Mouse (Mus musculus): ENCODE results near the gene Tes.

DNA sequence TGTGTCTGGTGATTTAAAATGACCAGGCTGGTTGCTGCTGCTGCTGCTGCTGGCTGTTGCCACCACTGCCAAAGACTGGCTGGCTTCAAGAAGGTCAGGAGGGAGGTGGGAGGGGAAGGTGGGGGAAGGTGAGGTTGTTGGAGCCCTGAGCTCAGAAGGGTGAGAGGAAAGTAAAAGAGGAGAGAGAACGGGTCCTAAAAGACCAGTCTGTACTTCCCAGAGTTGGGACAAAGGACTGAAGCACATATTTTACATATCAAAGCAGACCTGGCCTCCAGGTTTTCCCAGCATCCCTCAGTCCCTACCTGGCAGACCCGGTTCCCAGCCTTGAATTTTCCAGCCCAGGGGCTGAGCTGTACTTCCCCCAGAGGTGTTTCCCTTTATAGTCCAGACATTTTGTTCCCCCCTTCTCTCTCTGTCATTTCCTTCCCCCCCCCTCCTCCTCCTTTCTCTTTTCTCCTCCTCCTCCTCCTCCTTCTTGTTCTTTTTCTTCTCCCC lies 32.7 kb upstream of the Tes start:
- TF ChIP-seq CTCF (IDR thresholded peaks at IDR 0.05; ENCODE audit: control insufficient read depth, insufficient read depth, low read length): no peak
- TF ChIP-seq POLR2A (IDR thresholded peaks at IDR 0.05; ENCODE audit: borderline replicate concordance, control insufficient read depth, low read depth, low read length): no peak

Measured in bone marrow, adult 2 months (tissue).